Mouse (Mus musculus) CH12.LX (cell line): ENCODE results near the gene Klhl29.

Experiments used
- CTCF ChIP-seq, 2 experiments: IDR thresholded peaks in 1 of 2; conservative IDR thresholded peaks in 1 of 2; 2 replicates each; pipeline ENCODE4 v1.5.1; 2011 to 2012; ENCODE audit warnings: low read depth in 2 of 2, low read length in 2 of 2, improper control_type of control experiment in 1 of 2, inconsistent platforms in 1 of 2, mild to moderate bottlenecking in 1 of 2, moderate library complexity in 1 of 2
- EP300 ChIP-seq: IDR thresholded peaks from 2 replicates; pipeline ENCODE4 v1.6.1; 2011; ENCODE audit warnings: low read length, improper control_type of control experiment
- GABPA ChIP-seq: IDR thresholded peaks from 2 replicates; pipeline ENCODE4 v1.6.1; 2012; ENCODE audit warnings: low read depth, low read length, improper control_type of control experiment, inconsistent platforms; ENCODE audit not compliant: insufficient replicate concordance

DNA sequence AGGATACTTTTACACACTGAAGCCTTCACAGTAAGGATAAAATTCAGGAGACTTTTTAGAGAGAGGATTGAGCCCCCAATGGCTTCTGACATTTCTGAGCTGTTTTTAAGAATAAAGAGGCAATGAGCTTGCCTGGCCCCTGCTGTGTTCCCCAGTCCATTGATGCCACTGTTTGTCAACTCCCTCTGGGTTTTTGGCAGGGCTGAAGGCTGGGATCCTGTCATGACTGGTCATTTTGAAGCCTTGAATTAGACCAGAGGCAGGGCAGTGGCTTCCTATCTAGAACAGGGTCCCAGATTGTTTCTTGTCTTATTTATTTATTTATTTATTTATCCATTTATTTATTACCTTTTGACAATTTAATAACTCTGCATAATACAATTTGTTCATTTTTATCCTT, 6.2 kb upstream of the Klhl29 start:
- TF ChIP-seq CTCF (conservative IDR thresholded peaks at IDR 0.05 in 1 of 2, IDR thresholded peaks at IDR 0.05 in 1 of 2; ENCODE audit: low read depth in 2 of 2, low read length in 2 of 2) (no peak), EP300 (no peak), GABPA (no peak)
